Mouse (Mus musculus) erythroblast, embryonic 14.5 days (primary cell): Measurements from ENCODE around the gene Rell1.

ENCODE experiments used
- GATA1 ChIP-seq: IDR thresholded peaks from 2 replicates; pipeline ENCODE4 v1.6.1; 2012; ENCODE audit warnings: low read length, inconsistent platforms, mixed read lengths
- TAL1 ChIP-seq: IDR thresholded peaks from 3 replicates; pipeline ENCODE4 v1.6.1; 2012; ENCODE audit warnings: low read length, inconsistent platforms, mixed read lengths

GRCm38 (mm10) chr5:63970281-63970732 is 1.6 kb upstream of the Rell1 start:
- TF ChIP-seq GATA1, result no peak
- TF ChIP-seq TAL1, result no peak
